Mouse (Mus musculus) erythroblast, embryonic 14.5 days (primary cell): Measurements from ENCODE around the gene Vangl2.

Experiments used
- GATA1 ChIP-seq: IDR thresholded peaks from 2 replicates; pipeline ENCODE4 v1.6.1; 2012; ENCODE audit warnings: low read length, inconsistent platforms, mixed read lengths
- TAL1 ChIP-seq: IDR thresholded peaks from 3 replicates; pipeline ENCODE4 v1.6.1; 2012; ENCODE audit warnings: low read length, inconsistent platforms, mixed read lengths

DNA sequence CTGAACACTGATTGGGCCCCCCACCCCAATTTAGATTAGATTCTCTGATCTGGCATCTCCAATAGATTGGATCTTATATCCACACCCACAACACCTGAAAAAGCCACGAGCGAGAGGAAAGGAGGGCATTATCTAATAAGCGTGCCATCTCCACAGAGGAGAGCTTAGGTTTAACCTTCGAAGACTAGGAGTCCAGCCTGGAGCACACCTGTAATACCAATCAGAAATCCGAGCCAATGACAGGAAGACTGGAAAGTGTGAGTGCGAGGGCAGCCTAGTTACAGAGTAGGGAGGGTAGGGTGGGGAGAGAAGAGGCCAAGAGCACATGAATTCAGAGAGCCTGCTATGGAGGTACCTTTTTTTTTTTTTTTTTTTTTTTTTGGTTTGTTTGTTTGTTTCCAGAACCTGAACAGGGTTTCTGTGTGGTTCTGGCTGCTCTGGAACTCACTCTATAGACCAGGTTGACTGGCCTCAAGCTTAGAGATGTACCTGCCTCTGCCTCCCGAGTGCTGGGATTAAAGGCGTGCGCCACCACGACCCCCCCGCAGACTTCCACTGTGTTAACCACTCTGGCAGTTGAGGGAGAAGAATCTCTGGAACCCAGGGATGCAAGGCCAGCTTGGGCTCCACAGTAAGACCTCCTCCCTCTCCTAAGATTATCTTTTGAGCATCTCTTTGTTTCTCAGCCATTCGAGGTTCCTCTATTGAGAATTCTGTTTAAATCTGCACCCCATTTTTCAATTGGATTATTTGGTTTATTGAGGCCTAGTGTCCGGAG lies 29.2 kb downstream of the Vangl2 start:
- TF ChIP-seq GATA1 (no peak), TAL1 (no peak)
